Mouse (Mus musculus) embryo, embryonic 11.5 days (tissue): ENCODE measurements at regions not wholly inside any gene's neighbourhood (a gene's known extent, or its start where the extent isn't known, plus 50 kb on each side); places are given as distances from the start of the nearest gene placed in this dataset.

Experiments used
- DNase-seq: peaks from one replicate; pipeline ENCODE4 v3.0.0-alpha.2; 2012; ENCODE audit warnings: low read depth, low spot score

DNA sequence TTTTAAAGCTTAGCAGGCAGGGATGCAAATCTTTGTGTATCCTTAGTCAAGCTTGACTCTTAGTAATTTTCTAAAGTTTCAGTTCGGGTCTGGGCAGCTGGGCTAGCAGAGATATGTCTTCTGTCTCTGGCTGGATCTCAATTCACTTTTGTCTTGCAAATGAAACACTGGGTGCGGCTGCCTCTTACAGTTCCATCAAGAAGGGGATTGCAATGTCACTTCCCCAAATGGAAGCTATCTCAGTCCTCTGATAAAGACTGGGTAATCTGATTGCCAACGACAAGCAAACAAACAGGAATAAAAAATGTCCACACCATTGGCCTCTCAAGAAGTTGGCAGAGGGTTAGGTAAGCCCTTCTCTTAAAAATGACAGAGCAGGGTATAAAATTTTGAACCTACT, 314.1 kb upstream of the Fam19a5 start:
- DNase-seq = no peak

DNA sequence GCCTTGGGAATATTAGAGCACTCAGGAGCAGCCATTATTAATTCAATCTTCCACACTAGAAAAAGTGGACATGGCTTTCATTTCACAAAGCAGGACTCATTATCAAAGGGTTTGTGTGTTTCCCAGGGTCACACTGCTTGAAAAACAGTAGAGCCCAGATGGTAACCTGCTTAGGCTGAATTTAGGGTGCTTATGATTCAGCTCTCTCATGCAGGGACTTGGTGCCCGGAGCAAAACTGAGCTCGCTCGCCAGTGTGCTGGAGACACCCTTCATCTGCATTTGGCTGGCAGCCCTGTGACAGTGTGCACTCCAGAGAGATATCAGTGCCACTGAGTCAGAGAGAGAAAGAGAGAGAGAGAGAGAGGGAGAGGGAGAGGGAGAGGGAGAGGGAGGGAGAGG, 308.0 kb upstream of the Fam19a5 start:
- no peak for DNase-seq

DNA sequence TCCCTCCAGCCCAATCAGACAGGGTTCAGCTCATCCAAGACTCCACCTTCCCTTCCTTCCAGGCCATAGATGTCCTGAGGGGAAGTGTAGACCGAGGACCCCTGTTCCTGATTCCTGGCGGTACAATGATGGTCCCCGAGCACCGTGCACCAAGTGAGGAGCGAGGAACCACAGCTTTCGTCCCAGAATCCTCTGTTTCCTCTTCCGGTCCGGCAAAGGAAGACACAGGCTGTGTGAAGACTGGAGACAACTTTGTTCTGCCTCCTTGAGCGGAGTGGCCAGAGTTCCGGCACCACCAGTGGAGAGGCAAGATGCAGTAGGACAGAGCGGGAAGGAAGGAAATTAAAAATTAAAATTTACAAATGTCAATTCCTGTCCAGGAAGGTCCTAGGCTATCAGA, 305.0 kb upstream of the Fam19a5 start:
- no peak for DNase-seq

DNA sequence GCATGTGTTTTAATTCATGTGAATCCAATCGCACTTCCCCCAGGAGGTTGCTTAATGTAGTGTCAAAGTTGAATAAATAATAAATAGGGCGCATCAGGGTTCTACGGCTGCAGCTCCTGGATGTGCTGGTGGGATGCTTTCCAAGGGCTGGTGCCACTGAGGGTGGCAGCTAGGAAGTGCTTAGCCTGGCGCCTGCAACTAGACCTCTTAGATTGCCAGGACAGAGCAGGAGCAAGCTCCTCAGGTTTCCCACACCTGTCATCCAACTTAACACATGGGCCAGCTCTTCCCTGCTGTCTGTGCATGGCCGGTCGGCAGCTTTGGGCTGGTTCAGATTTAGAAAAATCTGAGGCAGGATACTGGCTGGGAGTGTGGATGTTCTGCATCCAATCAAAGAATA, 282.6 kb upstream of the Fam19a5 start:
- no peak for DNase-seq

DNA sequence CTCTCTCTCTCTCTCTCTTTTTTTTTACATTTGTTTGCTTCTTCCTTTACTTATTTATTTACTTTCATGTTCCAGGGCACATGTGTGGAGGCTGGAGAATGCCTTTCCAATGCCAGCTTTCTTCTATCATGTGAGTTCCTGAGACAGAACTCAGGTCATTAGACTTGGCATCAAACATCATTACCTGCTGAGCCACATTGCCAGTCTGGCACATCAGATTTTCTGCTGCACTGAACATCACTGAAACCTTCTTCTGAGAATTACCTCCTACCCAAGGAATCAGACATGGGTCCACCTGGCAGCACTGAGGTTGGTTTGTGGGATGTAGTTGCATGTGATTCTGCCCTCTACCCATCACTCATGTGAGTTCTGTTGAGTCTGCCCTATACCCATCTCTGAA, 279.2 kb upstream of the Fam19a5 start:
- DNase-seq = no peak

DNA sequence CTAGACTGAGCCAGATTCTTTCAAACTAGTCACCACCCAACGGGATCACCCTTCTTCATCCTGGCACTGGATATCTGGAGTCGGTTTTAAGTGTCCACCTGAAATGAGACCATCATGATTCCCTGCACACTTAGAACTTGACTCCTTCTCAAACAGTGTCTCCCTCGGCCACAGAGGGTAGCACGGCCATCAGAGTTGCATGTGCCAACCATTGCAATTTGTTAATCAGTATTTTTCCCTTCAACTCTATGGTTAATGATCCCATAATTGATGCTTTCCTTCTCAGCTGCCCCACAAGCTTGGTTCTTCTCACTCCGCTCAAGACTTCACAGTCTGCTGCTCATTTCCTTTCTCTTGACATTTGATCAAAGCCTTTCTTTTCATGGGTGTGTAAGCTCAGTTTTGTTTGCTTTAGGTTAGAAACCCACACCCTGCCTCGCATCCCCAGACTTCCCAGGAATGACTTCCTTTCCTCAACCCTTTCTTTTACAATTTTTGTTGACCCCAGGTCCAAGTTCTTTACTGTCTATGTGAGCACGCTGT, 253.0 kb upstream of the Fam19a5 start:
- no peak for DNase-seq

DNA sequence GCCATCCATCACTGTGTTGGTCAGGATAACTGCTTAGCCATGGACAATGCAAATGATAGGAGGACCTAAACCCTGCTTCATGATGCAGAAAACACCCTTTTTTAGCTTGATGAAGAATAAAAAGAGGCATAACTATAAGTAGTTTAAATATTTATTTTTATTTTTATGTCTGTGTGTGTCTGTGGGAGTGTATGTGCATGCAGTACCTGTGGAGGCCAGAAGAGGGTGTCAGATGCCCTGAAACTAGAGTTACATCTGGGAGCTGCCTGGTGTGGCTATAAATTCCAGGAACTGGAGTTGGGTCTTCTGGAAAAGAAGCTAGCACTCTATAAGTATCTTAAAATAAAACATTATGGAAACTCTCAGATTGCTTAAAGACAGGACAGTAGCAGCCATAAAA, 224.2 kb upstream of the Fam19a5 start:
- no peak for DNase-seq

DNA sequence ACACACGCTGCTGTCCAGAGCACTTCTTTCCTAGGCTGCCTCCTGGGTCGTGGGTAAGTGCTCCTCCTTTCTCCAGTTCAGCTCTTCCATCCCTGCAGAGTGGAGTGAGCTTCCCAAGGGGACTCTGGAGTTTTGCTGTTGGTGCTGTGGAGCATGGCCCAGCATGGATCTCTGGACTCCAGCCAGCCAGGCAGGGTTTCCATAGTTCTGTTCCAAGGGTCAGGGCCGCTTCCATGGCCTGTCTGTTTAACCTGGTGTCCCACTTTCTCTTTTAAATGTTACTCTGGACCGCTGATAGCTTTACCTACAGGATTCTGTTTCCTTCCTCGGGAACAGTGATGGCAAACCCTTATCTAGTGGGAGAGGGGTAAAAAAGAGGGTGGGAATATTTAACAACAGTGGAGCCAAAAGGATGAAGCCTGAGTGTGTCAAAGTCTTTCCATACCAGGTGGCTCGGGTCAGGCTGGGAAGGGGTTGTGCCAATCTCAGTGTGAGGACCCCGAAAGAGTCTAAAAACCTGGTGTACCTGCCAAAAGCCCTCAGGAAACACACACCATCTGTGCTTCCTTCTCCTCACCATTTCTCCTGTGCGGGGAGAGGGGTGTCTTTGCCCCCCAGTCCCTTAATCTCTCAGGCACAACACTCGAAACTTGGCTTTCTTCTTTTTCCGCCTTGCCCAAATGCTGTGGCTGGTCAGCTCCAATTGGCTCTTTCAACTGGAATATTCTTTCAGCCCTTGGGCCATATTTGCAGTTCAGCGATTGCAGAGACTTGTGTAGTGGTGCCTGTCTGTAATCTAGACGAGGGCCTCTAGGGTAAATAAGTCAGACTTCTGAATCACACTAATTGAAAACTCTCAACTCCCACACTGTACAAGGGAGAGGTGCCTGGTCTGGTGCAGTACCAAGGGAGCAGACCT, 222.8 kb upstream of the Fam19a5 start:
- DNase-seq = no peak

DNA sequence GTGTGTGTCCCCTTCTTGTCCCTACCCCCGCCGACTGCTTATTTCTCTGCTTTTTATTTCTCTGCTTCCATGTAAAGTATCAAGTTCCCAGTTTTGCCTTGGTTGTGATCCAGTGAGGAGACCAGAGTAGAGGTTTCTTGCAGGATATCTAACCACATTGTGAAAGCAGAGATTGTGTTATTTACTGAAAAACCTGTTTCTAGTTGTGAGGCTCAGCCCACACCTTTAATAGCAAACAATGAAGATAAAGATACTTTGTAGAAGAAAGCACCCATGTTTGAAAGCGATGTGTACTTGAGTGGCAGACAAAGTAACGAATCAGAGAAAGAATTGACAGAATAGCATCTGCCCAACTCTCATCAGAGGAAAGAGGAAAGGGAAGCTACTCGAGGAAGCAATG, 218.7 kb upstream of the Fam19a5 start:
- DNase-seq = no peak

DNA sequence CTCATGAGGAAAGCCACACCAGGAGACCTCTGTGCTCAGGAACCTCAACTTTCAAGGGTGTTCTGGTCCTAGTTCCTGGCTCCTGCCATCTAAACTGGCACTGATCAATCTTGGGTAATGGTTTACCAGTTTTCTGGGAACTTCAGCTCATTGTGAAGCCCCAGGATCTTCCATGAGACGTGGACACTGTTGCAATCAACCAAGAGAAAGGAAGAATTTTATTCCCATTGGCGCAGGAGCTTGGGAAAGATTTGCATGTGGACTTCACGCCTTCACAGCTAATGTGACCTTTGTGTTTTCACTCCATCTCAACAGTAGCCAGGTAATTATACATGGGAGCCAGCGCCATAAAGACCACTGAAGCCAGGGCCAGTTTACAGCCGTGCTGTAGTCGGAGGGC, 217.8 kb upstream of the Fam19a5 start:
- no peak for DNase-seq

DNA sequence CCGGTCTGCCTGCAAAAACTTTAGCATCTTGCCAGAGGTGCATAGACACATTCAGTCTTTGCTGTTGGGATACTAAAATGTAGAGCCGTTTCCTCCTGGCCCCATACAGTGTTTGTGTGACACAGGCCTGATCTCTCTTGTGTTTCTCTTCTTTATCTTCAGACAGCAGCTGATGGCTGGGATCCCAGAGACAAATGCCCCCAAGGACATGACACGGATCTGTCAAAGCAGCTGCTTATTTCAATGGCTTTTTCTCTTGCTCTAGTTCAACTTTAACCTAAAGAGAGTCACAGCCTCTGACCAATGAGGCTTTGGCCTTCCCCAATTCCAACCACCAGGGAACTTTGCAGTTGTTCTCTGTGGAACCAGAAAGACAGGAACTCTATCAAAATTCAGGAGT, 211.7 kb upstream of the Fam19a5 start:
- no peak for DNase-seq

DNA sequence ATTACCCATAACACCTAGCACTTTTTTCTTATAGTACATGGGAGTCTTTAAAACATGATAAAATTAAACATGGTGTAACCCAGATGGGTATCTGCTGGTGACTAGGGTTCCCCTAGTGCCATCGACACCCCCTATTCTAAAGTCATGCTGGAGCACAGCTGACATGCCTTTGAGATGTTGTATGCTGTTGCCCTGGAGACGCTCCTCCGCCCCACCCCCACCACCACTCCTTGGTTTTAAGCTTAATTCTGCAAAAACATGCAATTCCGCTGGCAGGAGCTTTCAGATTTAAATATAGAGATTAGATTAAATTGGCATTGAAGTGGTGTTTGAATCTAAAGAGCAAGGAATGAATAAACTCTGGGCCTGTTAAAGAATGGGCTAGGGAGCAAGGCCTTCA, 210.6 kb upstream of the Fam19a5 start:
- no peak for DNase-seq

DNA sequence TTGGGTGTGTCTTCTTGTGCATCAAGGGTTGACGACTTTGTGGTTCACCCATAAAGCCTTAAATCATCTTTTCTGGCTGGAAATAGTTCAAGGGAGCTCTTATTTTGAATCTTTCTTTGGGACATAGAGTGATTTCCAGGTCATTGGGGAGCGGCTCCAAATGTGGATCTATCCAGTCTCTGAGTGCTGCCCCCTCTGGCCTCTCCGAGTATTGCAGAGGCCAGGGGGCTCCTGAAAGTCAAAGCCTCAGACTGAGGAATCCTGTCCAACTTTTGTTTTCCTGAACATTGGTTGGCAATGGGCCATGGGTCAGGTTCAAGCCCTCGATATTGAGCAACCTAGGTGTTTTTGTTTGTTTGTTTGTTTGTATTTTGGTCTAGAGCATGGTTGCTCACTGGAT, 209.7 kb upstream of the Fam19a5 start:
- no peak for DNase-seq

DNA sequence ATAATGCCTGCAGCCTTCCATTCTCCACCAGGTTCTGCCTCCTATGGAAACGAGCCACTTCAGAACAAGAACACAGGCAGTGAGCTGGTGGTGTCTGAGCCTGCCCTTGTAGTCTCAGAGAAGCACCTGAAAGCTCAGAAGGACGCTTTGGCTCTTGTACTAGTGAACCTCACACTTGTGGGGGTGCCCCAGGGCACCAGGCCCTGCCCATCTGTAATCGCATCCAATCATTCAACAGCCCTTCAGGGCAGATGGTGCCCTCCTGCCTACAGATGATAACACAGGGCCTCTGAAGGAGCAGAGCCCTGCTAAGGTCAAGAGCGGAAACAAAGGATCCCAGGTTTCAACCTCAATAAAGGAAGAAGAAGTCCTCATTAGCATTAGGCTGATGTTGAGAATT, 208.8 kb upstream of the Fam19a5 start:
- DNase-seq = no peak

DNA sequence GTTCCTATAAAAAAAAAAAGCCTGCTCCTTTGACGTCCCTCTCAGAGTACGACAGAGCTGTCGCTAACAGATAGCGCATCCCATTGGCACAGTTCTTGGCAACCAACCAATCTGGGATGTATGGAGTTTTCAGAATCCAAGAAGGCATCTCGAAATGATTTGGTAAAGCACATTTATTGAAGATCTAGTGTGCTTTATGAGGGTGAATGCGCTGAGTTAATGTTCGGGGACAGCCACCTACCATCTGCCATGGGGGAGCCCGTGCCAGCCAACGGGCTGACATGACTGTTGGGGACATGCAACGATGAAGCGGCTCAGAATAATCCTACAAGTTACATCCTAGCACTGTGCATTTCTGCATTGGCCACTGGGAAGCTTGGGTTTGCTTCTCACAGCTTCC, 208.4 kb upstream of the Fam19a5 start:
- no peak for DNase-seq

DNA sequence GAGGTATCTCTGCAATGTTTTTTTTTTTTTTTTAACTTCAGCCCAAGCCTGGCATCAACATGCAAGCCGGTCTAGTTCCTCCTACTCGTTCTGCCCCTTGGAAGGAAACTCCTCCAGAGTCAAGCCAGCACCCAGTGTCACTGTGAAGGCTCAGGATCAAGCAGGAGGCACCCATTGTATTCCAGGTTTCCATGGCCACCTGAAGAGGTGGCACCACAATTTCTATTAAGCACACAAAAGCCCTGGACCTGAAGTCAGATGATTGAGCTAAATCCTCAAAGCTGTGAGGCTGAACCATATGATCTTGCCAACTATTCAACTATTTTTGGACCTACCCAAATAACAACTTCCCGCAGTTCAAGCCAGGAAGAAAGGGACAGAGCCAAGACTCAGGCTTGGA, 204.2 kb upstream of the Fam19a5 start:
- DNase-seq = no peak

DNA sequence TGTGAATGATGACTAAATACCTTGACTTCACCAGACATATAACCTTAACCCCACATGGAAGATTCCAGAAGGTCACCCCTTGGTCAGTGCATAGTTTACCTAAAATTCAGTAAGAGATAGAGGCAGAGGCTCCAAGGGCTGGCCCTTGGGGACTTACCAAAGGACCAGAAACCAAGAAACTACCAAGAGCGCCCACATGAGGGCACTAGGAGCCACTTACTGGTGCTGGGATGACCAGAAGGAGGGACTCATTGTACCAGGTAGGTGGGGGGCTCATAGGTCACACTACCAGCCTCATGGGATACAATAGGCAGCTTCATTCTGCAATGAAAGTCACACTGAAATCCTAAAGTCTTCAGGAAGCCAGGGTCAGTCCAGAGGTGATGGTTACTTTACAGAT, 201.4 kb upstream of the Fam19a5 start:
- DNase-seq = no peak

DNA sequence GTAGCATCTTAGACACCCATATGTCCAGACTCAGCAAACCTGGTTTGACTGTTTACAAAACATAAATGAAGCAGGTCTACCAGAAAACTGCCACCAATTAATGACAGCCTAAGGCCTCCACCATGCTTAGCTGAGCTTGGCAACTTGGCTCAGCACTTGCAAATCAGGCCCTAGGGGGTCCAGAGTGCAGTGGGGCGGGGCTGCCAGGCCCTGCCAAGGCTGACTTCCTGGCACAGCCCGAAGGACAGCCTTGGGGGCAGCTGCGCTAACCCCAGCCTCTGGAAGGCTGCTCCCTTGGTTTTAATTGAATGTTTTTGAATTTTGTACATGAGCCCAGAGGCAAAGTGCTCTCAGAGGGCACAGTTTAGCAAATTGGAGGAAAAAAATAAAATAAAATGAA, 198.3 kb upstream of the Fam19a5 start:
- no peak for DNase-seq

DNA sequence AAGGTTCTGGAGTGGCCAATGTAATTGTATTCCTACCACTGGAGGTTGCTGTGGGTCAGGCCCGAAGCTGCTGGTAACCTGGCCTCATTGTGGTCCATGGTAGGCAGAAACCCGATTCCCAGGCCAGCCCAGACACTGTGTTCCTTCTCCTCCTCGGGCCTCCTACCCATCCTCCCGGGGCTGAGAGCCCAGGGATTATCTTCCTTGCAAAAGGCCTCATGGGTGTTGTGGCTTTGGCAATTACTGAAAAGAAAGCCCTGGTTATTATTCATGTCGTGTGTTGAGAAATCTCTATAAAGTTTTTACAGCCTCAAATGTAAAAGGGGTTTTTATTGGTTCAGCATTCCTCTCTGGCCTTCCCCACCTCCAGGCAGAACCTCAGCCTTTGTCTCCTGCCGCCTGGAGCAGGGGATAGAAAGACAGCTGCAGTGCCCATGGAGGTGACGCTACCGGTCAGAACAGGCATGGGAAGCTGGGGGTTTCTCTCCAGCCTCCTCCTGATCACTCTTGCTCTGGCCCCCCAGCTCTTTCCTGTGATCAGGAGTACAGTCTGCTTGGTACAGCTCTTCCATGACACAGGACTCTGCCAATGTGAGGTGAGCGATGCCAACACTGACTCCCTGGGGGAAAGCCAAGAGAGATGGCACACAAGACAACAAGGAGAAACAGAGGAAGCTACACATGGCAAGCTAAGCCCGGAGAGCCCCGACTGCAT, 194.4 kb upstream of the Fam19a5 start:
- no peak for DNase-seq

DNA sequence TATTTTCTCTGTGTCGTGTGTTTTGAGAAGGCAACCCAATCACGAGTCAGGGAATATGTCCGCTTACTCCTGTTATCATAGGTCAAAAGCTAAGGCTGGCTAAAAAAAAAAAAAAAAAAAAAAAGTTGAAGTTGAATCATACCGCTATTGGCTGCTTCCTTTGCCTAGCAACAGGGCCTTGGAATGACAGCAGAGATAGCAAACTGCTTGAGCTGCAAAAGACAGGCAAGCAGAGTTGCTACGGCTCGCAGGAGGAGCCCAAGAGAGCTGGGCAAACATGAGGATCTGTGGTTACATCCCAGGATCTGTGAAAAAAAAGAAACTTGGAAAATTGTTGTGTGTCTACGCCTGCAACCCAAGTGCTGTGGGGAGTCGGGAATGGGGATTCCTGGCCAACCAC, 191.3 kb upstream of the Fam19a5 start:
- DNase-seq = no peak

DNA sequence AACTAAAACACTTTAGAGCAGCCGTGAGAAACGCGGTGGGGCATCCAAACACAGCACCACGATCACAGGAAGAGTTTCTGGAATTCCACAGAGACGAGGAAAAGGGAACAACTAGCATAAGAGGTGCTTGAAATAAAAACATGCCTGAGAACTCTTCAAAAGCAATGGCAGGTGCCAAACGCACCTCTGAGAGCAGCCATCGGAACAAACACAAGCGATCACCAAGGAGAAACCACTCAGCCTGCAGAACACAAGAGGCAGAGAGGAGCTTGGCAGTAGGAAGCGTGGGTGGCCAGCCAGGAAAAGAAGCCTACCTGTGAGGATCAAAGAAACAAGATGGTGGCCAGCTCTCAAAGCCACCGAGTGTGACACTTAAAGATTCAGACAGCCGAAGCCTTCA, 190.2 kb upstream of the Fam19a5 start:
- DNase-seq = no peak

DNA sequence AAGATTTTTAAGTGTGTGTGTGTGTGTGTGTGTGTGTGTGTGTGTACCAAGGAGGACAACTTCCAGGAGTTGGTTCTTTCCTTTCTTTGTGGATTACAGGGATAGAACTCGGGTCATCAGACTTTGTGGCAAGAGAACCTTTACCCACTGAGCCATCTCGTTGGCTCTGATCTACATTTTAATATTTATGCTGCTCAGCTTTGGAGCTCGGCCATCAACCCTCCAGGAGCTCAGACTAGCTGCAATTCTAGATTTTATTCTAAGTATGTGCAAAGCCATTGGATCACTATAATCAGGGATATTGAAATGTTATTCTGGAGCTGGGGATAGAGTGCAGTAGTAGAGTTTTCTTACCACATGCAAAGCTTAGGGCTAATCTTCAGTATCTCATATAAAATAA, 183.6 kb upstream of the Fam19a5 start:
- no peak for DNase-seq
